Mouse (Mus musculus): ENCODE data around the gene Sos1.

GRCm38 (mm10) chr17:80477679-80478078 lies 2.6 kb downstream of the Sos1 start:
- TF ChIP-seq CTCF (IDR thresholded peaks at IDR 0.05; ENCODE audit: borderline replicate concordance, control insufficient read depth, extremely low read depth, insufficient read depth, low read length, poor library complexity) = no peak
- TF ChIP-seq POLR2A (IDR thresholded peaks at IDR 0.05; ENCODE audit: control insufficient read depth, extremely low read depth, insufficient read depth, low read length, poor library complexity) = no peak
